Mouse (Mus musculus): ENCODE results near the gene Pnma1.

Gene Pnma1

DNA sequence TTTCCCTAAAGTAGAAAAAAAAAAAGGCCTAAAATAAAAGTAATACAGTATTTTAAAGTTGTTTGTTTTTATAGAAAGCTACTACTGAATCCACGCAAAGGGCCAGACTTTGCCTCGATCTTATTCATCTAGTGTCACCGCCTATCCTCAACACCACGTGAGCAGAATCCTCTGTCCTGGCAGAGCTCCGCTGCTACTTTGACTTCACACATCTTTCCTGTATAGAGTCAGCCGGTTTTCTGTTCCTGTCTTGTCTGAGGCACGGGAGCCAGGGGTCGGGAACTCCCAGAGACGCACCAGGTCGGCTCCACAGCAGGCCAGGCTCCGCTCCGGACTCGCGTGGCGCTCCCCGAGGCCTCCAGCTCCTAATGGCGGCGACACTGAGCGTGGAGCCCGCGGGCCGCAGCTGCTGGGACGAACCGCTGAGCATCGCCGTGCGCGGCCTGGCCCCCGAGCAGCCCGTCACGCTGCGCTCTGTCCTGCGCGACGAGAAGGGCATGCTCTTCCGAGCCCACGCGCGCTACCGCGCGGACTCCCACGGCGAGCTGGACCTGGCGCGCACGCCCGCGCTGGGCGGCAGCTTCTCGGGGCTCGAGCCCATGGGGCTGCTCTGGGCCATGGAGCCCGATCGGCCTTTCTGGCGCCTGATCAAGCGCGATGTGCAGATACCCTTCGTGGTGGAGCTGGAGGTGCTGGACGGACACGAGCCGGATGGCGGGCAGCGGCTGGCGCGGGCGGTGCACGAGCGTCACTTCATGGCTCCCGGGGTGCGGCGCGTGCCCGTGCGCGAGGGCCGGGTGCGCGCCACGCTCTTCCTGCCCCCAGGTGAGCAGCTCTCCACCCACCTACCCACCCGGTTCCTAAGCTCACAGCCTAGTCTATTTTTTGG, 47.4 kb downstream of the Pnma1 start, which contains the start of gene Acot6:
Acot6 (plus strand) TSS at position 51 of the 889 bp plus-strand sequence.
- peak; percentile 8 to 9 for DNase-seq

DNA sequence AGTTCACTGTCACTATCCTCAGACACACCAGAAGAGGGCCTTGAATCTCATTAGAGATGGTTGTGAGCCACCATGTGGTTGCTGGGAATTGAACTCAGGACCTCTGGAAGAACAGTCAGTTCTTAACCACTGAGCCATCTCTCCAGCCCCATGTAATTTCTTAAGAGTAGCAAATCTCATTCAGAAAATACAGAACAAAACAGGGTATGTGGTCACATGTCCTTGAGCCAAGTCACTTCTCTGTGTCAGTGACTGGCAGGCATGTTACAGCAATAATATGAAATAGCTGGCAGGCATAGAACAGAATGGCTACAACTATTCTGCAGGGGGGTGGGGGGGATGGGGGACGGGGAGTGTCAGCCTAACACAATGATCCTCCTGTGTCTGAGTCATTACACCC, 48.2 kb downstream of the Pnma1 start:
- no peak for DNase-seq

DNA sequence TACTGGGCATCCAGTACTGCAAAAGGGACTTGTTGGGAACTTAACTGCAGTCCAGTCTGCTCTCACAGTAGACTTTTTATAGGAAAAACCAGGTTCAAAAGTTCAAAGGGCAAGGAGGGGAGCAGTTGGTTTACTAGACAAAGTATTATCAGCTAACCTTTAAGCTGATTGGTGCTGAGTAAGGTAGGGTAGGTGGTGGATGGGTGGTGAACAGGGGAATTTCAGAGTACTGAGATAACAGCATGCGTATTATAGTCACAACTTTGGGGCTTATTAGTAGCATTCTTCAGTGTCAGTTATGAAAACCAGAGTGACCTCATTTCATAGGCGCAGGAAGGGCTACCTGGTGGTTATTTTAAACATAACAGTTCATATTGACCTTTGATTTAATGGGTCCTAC, 48.7 kb downstream of the Pnma1 start:
- no peak for DNase-seq

Measured in thymus, adult 18-20 months (tissue).